Mouse (Mus musculus): ENCODE measurements around the gene 9130213A22Rik.
"Not testable (repeated sequence)": the region's sequence is repeated elsewhere in the genome, so short reads cannot be mapped to it uniquely, and the experiment has no call there.

Gene 9130213A22Rik

GRCm38 (mm10) chr11:69105227-69105626, 17.2 kb downstream of the 9130213A22Rik start:
- no peak for DNase-seq

- no peak for DNase-seq
These were observed 17.9 kb downstream of the 9130213A22Rik start for GRCm38 (mm10) chr11:69104487-69104886.

- DNase-seq: no peak
These were observed 18.6 kb downstream of the 9130213A22Rik start for GRCm38 (mm10) chr11:69103531-69104435.

- no peak for DNase-seq
These were observed 19.3 kb downstream of the 9130213A22Rik start for GRCm38 (mm10) chr11:69103121-69103520.

GRCm38 (mm10) chr11:69102403-69102725, 20.0 kb downstream of the 9130213A22Rik start:
- no peak for DNase-seq

GRCm38 (mm10) chr11:69101604-69102402, 20.6 kb downstream of the 9130213A22Rik start:
- no peak for DNase-seq

- DNase-seq: no peak
These were observed 21.6 kb downstream of the 9130213A22Rik start for GRCm38 (mm10) chr11:69100639-69101360.

- DNase-seq: peak; percentile 96
These were observed 22.5 kb downstream of the 9130213A22Rik start for GRCm38 (mm10) chr11:69099915-69100345.

- DNase-seq: peak; percentile 65
These were observed 23.0 kb downstream of the 9130213A22Rik start for GRCm38 (mm10) chr11:69099177-69099914.

GRCm38 (mm10) chr11:69098762-69099091, 23.7 kb downstream of the 9130213A22Rik start:
- peak; percentile 98 for DNase-seq

GRCm38 (mm10) chr11:69098039-69098761, 24.2 kb downstream of the 9130213A22Rik start:
- DNase-seq: peak; percentile 62

- DNase-seq: peak; percentile 99
These were observed 25.1 kb downstream of the 9130213A22Rik start for GRCm38 (mm10) chr11:69096987-69097900.

GRCm38 (mm10) chr11:69096360-69096986, 25.9 kb downstream of the 9130213A22Rik start:
- DNase-seq: no peak

- no peak for DNase-seq
These were observed 26.7 kb downstream of the 9130213A22Rik start for GRCm38 (mm10) chr11:69095511-69096231.

- DNase-seq: peak; percentile 100
These were observed 27.5 kb downstream of the 9130213A22Rik start, which contains the start of gene Per1 for GRCm38 (mm10) chr11:69094697-69095429. TSS of gene Per1 (plus strand) at chr11:69095217.

- not testable (repeated sequence) for DNase-seq
These were observed 28.5 kb downstream of the 9130213A22Rik start for GRCm38 (mm10) chr11:69093856-69094255.

GRCm38 (mm10) chr11:69092871-69093270, 29.5 kb downstream of the 9130213A22Rik start:
- DNase-seq: no peak

GRCm38 (mm10) chr11:69092386-69092751, 30.0 kb downstream of the 9130213A22Rik start:
- DNase-seq: peak; percentile 78
